Mouse (Mus musculus) erythroblast, embryonic 14.5 days (primary cell): ENCODE measurements around the gene Cort.

ENCODE experiments used
- GATA1 ChIP-seq: IDR thresholded peaks from 2 replicates; pipeline ENCODE4 v1.6.1; 2012; ENCODE audit warnings: low read length, inconsistent platforms, mixed read lengths
- TAL1 ChIP-seq: IDR thresholded peaks from 3 replicates; pipeline ENCODE4 v1.6.1; 2012; ENCODE audit warnings: low read length, inconsistent platforms, mixed read lengths

GRCm38 (mm10) chr4:149131789-149132565, 5.4 kb upstream of the Cort start:
- TF ChIP-seq GATA1 (no peak), TAL1 (no peak)
